Mouse (Mus musculus) liver, embryonic 13.5 days (tissue): ENCODE measurements around the gene Os9. TPM values are rescaled to one million over a fixed set of nuclear protein-coding genes. Genes with fewer than 3 reads are reported as not detected.

Experiments used
- ATAC-seq: fragments of 200-750 bp; cut with Nextera tagmentation; 2 replicates; pipeline ENCODE4 v1.8.0; 2017; ENCODE audit warnings: low read depth, mild to moderate bottlenecking, moderate number of reproducible peaks, moderate library complexity
- DNase-seq: peaks from one replicate; pipeline ENCODE4 v3.0.0; 2022
- H3K27ac ChIP-seq: fragments of 300-500 bp; sonication (generic); 2 replicates; pipeline ENCODE4 v1.5.1; 2015; ENCODE audit warnings: moderate library complexity, mild to moderate bottlenecking, inconsistent platforms
- H3K27me3 ChIP-seq: fragments of 300-500 bp; sonication (generic); 2 replicates; pipeline ENCODE4 v1.6.1; 2015; ENCODE audit warnings: mild to moderate bottlenecking, inconsistent platforms
- H3K36me3 ChIP-seq: fragments of 300-500 bp; sonication (generic); 2 replicates; pipeline ENCODE4 v1.6.1; 2015; ENCODE audit warnings: mild to moderate bottlenecking, inconsistent platforms
- H3K4me1 ChIP-seq: fragments of 300-500 bp; sonication (generic); replicated peaks from 2 replicates; pipeline ENCODE4 v1.6.1; 2015; ENCODE audit warnings: inconsistent platforms
- H3K4me2 ChIP-seq: fragments of 300-500 bp; sonication (generic); 2 replicates; pipeline ENCODE4 v1.6.1; 2015; ENCODE audit warnings: inconsistent platforms, mild to moderate bottlenecking, moderate library complexity
- H3K4me3 ChIP-seq: fragments of 300-500 bp; sonication (generic); replicated peaks from 2 replicates; pipeline ENCODE4 v1.5.1; 2015; ENCODE audit warnings: mild to moderate bottlenecking, inconsistent platforms
- H3K9ac ChIP-seq: fragments of 300-500 bp; sonication (generic); 2 replicates; pipeline ENCODE4 v1.6.1; 2015; ENCODE audit warnings: mild to moderate bottlenecking, inconsistent platforms
- H3K9me3 ChIP-seq: fragments of 300-500 bp; sonication (generic); replicated peaks from 2 replicates; pipeline ENCODE4 v1.6.1; 2016; ENCODE audit warnings: inconsistent platforms
- WGBS: fragments of 180-500 bp; shearing (Covaris S2); methylation state at CpG from one replicate; pipeline ENCODE4 v1.1.7; 2015; ENCODE audit not compliant: insufficient replicate concordance; 5-methylcytosine and 5-hydroxymethylcytosine counted together
- polyA plus RNA-seq: library from polyadenylated mRNA; unstranded; fragments of >200 nt; fragmentation: Nextera tagmentation; extraction: Ambion mirVana; gene quantifications from 2 replicates; pipeline ENCODE4 v1.2.1, GENCODE M21; 2015

Os9 gene
- polyA plus RNA-seq, 1 experiment from 2014 or later: 45.6 TPM

DNA sequence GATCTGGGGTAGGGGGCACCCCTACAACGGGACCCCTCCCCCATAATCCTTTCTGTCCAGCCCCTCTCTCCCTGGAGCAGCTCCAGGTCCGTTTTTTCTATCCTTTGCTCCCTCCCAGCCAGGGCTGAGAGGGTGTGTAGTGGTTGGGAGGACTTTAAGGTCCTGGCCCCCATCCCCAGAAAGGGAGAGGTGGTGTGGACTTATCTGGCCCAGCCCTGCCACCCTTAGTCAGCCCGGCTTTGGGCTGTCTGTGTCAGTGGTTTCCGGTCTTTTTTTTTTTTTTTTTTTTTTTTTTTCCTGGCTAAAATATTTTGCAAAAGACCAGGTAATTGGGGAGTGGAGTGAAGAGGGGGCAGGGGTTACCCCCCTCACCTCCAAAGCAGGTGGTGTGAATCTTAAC, 28.2 kb downstream of the Os9 start:
- peaks cover 35% of the 10 kb centered on the region for H3K27me3 ChIP-seq
- H3K9ac ChIP-seq: no peak overlapping the region
- no peak overlapping the region for H3K4me2 ChIP-seq
- DNase-seq (no peak), ATAC-seq (no peak)
- H3K36me3 ChIP-seq: peaks cover 32% of the 10 kb centered on the region
- H3K4me1 ChIP-seq: peaks cover 40% of the 10 kb centered on the region
- WGBS: 32% methylated on average over 4 of the region's 4 CpGs
- no peak overlapping the region for H3K27ac ChIP-seq
- no peaks in the 10 kb centered on the region for H3K9me3 ChIP-seq
- no peak overlapping the region for H3K4me3 ChIP-seq

DNA sequence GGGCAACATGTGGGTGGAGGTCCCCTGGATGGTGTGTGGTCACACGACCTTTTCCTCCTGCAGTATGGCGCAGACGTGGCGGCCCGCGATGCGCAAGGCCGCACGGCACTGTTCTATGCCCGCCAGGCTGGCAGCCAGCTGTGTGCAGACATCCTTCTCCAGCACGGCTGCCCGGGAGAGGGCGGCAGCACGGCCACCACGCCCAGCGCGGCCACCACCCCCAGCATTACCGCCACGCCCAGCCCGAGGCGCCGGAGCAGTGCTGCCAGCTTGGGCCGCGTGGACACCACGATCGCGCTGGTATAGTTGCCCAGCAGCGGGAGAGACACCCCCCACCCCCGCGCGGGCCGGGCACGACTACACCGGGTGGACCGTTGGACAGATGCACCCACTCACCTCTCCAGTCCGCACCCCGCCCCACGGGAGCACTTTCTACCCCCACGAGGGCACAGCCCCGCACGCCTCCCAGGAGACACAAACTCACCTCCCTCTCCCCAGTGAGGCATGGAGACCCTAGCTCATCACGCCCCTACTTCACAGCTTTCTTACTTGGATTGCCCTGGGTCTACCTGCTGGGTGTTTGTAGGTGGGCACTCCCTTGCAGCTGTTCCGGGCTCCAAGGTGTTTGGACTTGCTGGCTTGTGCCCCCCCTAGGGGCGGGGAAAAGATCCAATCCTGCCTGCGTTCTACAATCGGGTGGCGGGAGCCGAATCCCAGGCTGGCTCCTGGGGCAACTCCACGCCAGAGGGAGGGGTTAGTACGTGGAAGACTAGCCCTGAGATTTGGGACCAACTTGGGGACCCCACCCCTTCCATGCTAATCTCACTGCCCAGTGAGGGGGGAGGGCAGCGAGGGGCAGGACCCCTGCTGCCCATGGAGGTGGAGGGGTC, 29.2 kb downstream of the Os9 start:
- Histone ChIP-seq H3K36me3 (peaks cover 22% of the 10 kb centered on the region), H3K27ac (no peak overlapping the region), H3K4me2 (peak overlapping the region; percentile 44), H3K9ac (no peak overlapping the region), H3K27me3 (peaks cover 35% of the 10 kb centered on the region), H3K9me3 (no peaks in the 10 kb centered on the region), H3K4me3 (no peak overlapping the region), H3K4me1 (peaks cover 40% of the 10 kb centered on the region)
- 37% methylated on average over 51 of the region's 51 CpGs for WGBS
- ATAC-seq: peak; percentile 50
- peak; percentile 42 for DNase-seq

DNA sequence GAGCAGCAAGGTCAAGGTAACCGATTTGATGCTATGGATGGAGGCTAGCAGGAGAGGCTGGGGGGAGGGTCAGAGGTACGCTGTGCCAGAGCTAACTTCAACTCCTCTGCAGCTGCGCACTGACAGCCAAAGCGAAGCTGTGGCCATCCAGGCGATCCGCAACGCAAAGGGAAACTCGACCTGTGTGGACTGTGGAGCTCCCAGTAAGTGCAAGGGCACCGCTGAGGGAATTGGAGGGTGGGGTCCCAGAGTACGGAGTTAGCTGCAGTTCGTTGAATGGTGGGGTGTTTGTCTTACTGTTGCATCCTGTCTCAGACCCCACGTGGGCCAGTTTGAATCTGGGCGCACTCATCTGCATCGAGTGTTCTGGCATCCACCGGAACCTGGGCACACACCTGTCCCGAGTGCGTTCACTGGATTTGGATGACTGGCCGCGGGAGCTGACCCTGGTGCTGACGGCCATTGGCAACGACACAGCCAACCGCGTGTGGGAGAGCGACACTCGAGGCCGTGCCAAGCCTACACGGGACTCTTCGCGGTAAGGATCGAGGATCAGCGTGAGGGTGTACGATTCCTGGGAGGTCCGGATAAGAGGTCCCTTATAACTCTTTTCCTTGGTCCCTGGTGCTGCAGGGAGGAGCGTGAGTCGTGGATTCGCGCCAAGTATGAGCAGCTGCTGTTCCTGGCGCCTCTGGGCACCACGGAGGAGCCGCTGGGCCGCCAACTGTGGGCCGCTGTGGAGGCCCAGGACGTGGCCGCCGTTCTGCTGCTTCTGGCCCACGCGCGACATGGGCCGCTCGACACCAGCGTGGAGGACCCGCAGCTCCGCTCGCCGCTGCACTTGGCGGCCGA, 30.1 kb downstream of the Os9 start:
- Histone ChIP-seq H3K27me3 (peaks cover 35% of the 10 kb centered on the region), H3K9ac (no peak overlapping the region), H3K9me3 (no peaks in the 10 kb centered on the region), H3K4me2 (peak overlapping the region; percentile 44; the same call in 1 of the 2 replicates), H3K36me3 (peaks cover 13% of the 10 kb centered on the region), H3K27ac (no peak overlapping the region), H3K4me3 (no peak overlapping the region), H3K4me1 (peaks cover 40% of the 10 kb centered on the region)
- 50% methylated on average over 57 of the region's 57 CpGs for WGBS
- no peak for DNase-seq
- no peak for ATAC-seq

DNA sequence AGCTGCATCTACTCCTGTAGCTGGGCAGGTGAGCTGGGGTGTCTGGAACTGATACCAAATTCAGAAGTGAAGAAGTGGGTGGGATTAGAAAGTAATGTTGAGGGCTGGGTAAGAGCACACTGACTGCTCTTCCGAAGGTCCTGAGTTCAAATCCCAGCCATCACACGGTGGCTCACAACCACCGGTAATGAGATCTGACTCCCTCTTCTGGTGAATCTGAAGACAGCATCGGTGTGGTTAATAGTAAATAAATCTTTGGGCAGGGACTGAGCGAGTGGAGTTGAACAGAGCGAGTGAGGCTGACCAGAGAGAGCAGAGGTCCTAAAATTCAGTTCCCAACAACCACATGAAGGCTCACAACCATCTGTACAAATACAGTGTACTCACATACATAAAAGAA, 35.3 kb downstream of the Os9 start:
- H3K27me3 ChIP-seq: peaks cover 52% of the 10 kb centered on the region

DNA sequence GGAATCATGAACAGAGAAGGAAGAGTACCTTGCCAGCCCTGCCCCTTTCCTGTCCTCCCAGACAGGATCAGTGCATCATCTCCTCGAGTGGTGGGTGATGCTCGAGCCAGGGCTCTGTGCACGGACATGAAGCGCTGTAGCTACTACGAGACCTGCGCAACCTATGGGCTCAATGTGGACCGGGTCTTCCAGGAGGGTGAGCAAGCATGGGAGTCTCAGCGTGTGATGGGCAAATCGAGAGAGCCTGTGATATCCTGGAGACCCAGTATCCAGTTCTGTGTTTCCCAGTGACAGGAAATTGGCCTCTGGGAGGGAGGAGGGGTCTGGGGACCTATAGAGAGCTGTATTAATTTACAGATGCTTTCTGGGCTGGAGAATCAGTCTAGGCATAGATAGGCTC, 35.9 kb downstream of the Os9 start:
- no peak overlapping the region for H3K4me3 ChIP-seq
- H3K27ac ChIP-seq: no peak overlapping the region
- no peak overlapping the region for H3K9ac ChIP-seq
- H3K9me3 ChIP-seq: no peaks in the 10 kb centered on the region
- no peak for DNase-seq
- peaks cover 52% of the 10 kb centered on the region for H3K27me3 ChIP-seq
- peaks cover 27% of the 10 kb centered on the region for H3K4me1 ChIP-seq
- 75% methylated on average over 9 of the region's 9 CpGs for WGBS
- H3K36me3 ChIP-seq: no peaks in the 10 kb centered on the region
- H3K4me2 ChIP-seq: no peak overlapping the region
- no peak for ATAC-seq

More for the DNA sequence above, 35.3 kb downstream of the Os9 start:
- Histone ChIP-seq H3K9ac (no peak overlapping the region), H3K36me3 (no peaks in the 10 kb centered on the region), H3K4me3 (no peak overlapping the region), H3K9me3 (no peaks in the 10 kb centered on the region), H3K4me2 (no peak overlapping the region), H3K27ac (no peak overlapping the region), H3K4me1 (peaks cover 24% of the 10 kb centered on the region)
- 70% methylated on average over 6 of the region's 6 CpGs for WGBS
- ATAC-seq (no peak), DNase-seq (no peak)

DNA sequence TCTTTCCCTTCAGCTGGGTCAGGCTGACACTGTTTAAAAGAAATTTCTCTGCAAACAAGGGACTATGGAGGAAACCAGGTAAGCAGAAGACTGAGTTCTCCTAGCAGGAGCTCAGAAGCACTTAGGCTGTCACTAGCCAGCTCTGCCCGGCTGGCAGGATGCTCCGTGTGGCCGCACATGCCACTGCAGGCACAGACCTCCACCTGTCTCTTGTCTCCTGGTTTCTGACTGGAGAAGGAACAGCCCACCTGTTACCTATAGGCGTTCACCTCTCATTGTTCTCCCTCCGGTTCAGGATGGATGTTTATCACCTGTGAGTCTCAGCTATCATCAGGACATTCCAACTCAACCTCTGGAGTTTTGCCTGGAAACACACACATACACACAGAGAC, 37.0 kb downstream of the Os9 start:
- no peaks in the 10 kb centered on the region; the same call in 1 of the 2 replicates for H3K36me3 ChIP-seq
- peaks cover 52% of the 10 kb centered on the region for H3K27me3 ChIP-seq
- 65% methylated on average over 5 of the region's 5 CpGs for WGBS
- H3K4me1 ChIP-seq: peaks cover 38% of the 10 kb centered on the region
- H3K9ac ChIP-seq: no peak overlapping the region
- H3K4me2 ChIP-seq: no peak overlapping the region
- DNase-seq (no peak), ATAC-seq (no peak)
- no peaks in the 10 kb centered on the region for H3K9me3 ChIP-seq
- H3K27ac ChIP-seq: no peak overlapping the region
- no peak overlapping the region for H3K4me3 ChIP-seq

DNA sequence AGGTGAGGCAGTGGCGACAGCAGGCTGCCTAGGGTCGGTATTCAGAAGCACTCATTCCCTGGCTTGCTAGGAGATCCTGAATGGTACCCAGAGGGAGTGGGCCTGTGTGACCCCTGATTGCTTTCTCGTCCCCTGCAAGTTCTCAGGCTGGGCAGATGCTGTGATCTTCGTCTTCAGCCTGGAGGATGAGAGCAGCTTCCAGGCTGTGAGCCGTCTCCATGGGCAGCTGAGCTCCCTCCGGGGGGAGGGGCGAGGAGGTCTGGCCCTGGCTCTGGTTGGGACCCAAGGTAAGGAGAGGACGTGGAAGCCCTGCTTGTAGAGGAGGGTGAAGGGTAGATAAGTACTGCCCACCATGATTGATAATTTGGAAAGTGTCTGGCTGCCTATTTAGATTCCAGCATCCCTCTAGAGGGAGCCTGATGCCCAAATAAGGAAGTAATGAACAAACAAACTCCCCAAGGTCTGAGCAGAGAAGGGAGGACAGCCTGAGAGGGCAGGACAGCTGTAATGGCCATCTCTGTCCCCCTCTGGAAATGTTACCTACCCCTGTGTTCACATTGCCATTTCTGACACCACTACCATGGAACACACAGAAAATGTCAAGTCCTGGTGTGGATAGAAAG, 37.5 kb downstream of the Os9 start:
- 59% methylated on average over 8 of the region's 8 CpGs for WGBS
- no peaks in the 10 kb centered on the region; the same call in 1 of the 2 replicates for H3K36me3 ChIP-seq
- peaks cover 56% of the 10 kb centered on the region for H3K27me3 ChIP-seq
- H3K4me2 ChIP-seq: no peak overlapping the region
- no peak overlapping the region for H3K9ac ChIP-seq
- H3K4me3 ChIP-seq: no peak overlapping the region
- peaks cover 43% of the 10 kb centered on the region for H3K4me1 ChIP-seq
- H3K9me3 ChIP-seq: no peaks in the 10 kb centered on the region
- DNase-seq (no peak), ATAC-seq (no peak)
- H3K27ac ChIP-seq: no peak overlapping the region

DNA sequence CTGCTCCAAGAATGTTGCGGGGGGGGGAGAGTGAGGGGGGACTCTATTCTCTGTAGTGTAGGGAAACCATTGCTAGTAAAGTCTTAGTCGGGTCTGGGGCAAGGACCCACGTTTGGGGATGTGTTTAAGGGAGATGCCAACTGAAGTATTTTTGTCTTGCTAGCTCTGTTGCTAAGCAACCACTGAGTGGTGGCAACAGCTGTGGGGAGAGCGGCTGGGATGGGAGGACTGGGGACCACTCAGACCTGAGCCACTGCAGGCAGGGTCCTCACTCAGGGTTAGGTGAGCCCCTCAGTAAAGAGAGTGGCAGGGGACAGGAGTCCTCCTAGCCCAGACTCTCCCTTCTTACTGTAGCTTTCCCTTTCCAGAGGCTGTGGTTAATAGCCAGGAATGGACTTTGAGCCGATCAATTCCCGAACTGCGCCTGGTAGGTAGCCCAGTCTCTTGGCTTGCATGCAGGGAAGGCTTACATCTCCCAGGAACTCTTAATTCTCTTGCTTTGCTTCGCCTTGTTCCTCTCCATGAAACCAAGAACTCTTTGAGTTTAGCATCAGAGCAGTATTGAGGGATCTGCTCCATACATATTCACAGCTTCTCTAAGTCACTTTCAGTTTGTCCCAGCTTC, 38.8 kb downstream of the Os9 start:
- peaks cover 68% of the 10 kb centered on the region for H3K27me3 ChIP-seq

DNA sequence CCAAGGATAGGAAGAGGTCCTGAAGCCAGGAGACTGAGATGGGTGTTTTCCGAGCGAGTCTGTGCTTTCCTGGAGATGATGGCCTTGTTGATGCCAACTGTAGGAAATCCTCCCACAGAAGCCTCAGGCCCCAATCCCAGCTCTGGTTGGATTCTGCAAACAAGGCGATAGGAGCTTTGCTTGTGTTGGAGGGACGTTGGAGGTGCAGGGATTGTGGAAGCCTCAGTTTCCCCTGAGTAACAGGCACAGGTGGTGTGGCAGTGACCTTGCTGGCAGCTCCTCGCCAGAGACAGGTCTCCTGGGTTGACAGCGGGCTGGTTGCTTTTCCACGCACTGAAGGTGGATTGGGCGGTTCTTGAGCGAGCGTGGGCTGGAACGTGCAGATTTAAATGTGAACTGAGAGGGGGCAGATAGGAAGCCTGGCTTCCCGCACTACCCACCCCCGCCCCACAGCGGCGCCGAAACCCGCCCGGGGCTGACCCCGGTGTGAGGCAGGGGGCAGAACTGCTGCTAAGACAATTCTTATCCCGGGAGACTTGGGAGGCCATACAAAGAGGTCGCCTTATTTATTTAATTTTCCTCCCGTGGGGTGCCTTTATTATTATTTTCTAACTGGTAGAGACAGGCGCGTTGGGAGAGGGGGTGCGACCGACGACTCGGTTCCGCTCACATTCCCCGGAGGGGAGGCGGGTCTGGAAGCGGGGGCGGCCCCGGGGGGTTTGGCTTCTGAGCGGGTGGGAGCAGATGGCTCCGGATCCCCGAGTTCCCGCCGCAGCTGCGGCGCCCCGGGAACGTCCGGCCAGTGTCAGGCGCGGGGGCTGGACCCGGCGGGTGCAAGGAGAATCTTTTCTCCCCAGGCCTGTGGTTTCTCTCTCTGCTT, 39.8 kb downstream of the Os9 start:
- DNase-seq: no peak
- WGBS: 22% methylated on average over 48 of the region's 48 CpGs
- H3K27me3 ChIP-seq: peaks cover 76% of the 10 kb centered on the region
- no peak overlapping the region for H3K27ac ChIP-seq
- H3K4me2 ChIP-seq: peak overlapping the region; percentile 50
- no peak for ATAC-seq
- peak overlapping the region; percentile 26 for H3K4me3 ChIP-seq
- no peaks in the 10 kb centered on the region; the same call in 1 of the 2 replicates for H3K36me3 ChIP-seq
- no peak overlapping the region for H3K9ac ChIP-seq
- H3K4me1 ChIP-seq: peaks cover 65% of the 10 kb centered on the region
- no peaks in the 10 kb centered on the region for H3K9me3 ChIP-seq

More for the DNA sequence above, 38.8 kb downstream of the Os9 start:
- H3K36me3 ChIP-seq: no peaks in the 10 kb centered on the region; the same call in 1 of the 2 replicates
- peaks cover 56% of the 10 kb centered on the region for H3K4me1 ChIP-seq
- DNase-seq: no peak
- H3K9ac ChIP-seq: no peak overlapping the region
- H3K4me3 ChIP-seq: no peak overlapping the region
- WGBS: 49% methylated on average over 8 of the region's 8 CpGs
- no peaks in the 10 kb centered on the region for H3K9me3 ChIP-seq
- ATAC-seq: no peak
- H3K27ac ChIP-seq: no peak overlapping the region
- peak overlapping the region; percentile 50; the same call in 1 of the 2 replicates for H3K4me2 ChIP-seq
